Mouse (Mus musculus) ovary, adult 18-20 months (tissue): ENCODE measurements at regions not wholly inside any gene's neighbourhood (a gene's known extent, or its start where the extent isn't known, plus 50 kb on each side); places are given as distances from the start of the nearest gene placed in this dataset.

Source experiments
- DNase-seq: peaks from one replicate; pipeline ENCODE4 v3.0.0; 2022; ENCODE audit warnings: low spot score, mixed read lengths

DNA sequence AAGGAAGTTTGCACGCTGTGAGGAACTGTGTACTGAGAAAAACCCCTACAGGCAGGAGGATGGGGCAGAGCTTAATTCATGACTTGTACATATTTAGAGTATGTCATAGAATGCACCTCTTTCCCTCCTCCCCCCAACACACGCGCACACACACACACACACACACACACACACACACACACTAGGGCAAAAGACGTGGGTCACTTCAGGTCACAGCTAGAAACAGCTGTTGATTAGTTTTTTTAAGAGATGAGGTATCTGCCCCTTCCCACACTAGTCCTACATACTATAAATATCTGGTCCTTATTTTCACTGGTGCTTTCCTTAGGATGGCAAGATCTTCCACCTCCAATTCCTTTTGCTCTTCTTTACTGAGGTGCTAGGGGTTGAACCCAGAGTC lies 1207.7 kb upstream of the A1bg start:
- no peak for DNase-seq

DNA sequence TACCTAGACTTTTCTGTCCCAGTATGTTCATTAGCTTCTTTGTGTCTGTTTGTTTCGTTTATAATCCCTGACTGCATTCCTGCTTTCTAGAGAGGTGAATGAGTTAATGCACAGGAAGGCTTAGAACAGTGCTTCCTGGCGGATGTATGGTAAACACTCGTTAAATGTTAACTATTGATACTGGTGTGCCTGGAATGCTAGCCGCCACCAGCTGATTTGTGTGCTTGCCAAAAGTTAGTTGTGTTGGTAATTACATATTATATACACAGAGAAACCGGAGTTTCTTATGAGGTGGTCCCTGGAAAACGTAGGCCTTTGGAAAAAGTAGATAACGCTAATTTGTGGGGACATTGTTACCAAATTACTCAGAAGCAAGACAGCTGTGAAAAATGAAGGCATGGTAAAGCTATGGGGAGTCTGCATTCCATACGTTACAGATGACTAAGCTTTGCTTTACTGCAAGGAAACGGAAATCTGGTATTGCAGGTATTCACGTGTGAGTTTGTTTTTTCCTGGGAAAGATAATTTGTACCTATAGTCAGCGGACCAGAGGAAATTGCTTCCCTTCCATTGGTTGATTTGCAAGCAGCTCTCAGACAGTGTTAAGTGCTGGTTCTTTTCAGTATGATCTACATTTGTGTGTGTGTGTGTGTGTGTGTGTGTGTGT lies 1205.9 kb upstream of the A1bg start:
- no peak for DNase-seq

- DNase-seq: no peak
Observed at GRCm38 (mm10) chr15:62127602-62128158, 1204.9 kb upstream of the A1bg start.

- no peak for DNase-seq
Observed at GRCm38 (mm10) chr15:62125718-62126117, 1202.9 kb upstream of the A1bg start.

DNA sequence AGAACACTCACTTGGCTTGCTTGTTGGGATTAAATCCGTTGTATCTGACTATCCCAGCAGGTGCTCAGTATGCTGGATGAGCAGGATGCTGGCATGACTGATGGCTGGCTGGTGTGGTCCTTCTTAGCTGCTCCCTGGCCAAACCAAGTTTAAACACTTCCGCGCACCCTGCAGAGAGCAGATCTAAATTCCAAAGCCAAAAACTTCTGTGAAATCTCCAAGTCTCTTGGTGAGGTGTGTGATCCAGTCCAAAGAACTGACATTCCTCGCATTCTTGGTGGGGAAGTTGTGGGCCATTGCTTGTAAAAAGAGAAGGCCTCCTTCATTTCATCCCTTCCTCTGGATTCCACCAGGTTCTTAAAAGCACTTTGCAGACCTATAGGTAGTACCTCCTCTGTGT lies 1200.9 kb upstream of the A1bg start:
- no peak for DNase-seq

GRCm38 (mm10) chr15:62122265-62123023 lies 1199.6 kb upstream of the A1bg start:
- DNase-seq: no peak

GRCm38 (mm10) chr15:62121696-62122095 lies 1198.9 kb upstream of the A1bg start:
- no peak for DNase-seq

GRCm38 (mm10) chr15:62120735-62121134 lies 1197.9 kb upstream of the A1bg start:
- no peak for DNase-seq

GRCm38 (mm10) chr15:62118997-62119396 lies 1196.2 kb upstream of the A1bg start:
- DNase-seq: no peak

DNA sequence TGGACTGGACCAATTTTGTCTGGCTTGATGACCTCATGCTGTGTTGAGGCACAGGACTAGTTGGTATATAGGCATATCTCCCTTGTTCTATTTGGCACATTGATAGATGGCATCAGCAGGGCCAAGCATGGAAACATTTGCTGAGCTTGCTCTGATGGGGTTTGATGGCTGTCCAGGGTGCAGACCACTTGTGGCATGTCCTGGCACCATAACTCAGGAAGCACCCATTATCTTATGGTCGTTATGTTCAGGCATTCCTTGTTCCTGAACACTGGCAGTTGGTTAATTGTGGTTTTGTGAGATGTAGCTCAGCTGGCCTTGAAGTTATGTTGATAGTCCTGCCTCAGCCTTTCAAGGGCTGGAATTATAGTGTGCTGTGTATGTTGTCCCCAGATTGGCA lies 1193.4 kb upstream of the A1bg start:
- no peak for DNase-seq

DNA sequence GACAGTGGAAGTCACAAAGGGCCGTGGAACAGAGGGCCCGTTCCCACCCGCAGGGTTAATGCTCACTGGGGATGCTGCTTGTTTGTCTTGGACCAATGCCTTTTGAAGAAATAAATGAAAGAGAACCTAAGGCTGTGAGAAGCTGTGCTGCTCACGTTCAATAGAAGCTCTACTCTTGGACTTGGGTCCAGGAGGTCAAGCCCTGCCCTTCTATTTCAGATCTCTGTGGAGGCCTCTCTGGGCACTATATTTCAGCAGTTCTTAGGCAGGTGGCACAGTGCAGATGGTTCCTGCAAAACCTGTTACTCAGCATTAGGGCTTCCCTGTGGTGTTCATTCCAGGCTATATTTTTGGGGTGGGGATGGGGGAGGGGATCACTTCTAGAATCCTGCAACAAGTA lies 1192.0 kb upstream of the A1bg start:
- no peak for DNase-seq

DNA sequence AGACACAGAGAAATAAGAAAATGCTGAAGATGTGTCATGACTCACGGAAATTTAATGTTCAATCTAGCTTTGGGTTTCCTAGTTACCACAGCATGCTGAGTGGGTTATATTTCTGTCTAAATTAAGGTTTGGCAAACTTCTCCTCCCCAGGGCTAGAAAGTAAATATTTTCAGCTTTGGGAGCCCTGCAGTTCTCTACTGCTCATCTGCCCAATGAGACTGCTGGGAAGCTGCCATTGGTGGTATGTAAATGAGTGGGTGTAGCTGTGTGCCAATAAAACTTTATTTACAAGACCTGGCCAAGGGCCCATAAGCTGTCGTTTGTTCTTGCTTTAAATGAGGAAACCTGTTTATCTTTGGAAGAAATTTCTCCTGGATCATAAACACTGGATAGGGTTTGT lies 1189.3 kb upstream of the A1bg start:
- no peak for DNase-seq

DNA sequence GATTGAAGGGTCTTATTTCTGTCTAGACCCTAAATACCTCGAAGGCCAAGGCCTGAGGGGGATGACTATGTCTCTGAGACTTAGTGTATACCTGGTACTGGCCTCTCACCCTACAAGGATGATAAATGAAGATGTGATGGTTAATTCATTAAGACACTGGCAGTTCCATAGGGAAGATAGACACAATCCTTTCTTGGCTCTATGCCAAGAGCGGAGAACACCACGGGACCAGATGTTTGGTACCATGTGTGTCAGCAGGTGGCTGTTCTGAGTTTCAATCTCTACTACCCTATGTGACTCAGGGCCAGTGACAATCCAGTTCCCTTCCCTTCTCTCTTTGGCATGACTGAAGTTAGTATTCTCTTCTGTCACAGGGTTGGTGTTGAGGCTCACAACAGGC lies 1185.2 kb upstream of the A1bg start:
- DNase-seq: no peak

DNA sequence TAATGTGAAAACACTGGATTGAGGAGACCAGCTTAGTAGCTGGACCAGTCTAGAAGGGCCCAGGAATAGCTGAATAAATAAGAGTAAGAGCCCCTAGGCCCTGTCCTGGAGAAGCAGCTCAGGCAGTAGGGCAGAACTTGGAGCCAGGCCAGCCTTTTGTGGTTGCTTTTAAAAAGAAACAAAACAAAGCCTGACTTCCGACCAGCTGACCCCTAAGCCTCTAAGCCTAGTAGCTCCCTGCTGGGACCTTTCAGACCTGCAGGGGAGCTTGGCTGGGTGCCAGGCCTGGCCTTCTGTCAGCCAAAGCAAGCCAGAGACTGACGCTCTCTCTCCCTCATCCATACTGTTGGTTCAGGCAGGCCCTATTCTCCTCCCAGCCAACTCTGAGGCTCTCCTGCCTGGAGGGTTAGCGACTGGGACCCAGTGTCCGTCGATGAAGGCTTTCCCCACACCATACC lies 1183.7 kb upstream of the A1bg start:
- DNase-seq: peak; percentile 87

DNA sequence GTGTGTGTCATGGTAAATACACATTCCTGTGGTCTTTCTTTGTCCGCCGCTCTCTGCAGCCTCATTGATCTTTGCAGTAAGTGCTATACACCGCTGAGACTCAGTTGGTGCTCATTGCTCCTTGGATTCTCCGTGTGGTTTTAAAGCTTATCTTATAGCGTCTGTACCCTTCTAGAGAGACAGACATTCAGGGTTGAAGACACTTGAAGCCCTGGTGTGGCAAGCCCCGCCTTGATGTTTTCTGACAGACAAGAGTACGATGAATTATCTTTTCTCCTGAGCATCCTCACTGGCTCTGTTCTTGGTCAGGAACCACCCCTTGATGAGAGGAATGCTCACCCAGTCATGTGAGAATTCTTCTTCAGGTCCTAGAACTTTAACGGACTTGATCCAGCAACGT lies 1182.7 kb upstream of the A1bg start:
- DNase-seq: no peak

GRCm38 (mm10) chr15:62104653-62105052 lies 1181.8 kb upstream of the A1bg start:
- no peak for DNase-seq

DNA sequence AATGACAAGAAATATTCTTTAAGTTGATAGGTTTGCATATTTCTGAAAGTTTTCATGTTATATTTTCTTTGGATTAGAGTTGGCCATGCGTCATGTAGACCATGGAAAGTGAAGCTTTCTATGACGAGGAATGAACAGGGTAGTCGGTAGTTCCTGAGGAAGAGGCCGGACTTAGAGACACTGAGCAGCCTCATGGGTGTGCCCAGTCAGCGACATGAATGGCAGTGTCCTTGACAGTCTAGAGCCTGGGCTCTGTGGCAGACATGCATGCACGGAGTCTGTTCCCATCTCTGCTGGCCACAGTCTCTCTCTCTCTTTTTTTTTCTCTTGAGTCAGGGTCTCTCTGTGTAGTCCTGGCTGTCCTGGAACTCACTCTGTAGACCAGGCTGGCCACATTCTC lies 1176.9 kb upstream of the A1bg start:
- no peak for DNase-seq

DNA sequence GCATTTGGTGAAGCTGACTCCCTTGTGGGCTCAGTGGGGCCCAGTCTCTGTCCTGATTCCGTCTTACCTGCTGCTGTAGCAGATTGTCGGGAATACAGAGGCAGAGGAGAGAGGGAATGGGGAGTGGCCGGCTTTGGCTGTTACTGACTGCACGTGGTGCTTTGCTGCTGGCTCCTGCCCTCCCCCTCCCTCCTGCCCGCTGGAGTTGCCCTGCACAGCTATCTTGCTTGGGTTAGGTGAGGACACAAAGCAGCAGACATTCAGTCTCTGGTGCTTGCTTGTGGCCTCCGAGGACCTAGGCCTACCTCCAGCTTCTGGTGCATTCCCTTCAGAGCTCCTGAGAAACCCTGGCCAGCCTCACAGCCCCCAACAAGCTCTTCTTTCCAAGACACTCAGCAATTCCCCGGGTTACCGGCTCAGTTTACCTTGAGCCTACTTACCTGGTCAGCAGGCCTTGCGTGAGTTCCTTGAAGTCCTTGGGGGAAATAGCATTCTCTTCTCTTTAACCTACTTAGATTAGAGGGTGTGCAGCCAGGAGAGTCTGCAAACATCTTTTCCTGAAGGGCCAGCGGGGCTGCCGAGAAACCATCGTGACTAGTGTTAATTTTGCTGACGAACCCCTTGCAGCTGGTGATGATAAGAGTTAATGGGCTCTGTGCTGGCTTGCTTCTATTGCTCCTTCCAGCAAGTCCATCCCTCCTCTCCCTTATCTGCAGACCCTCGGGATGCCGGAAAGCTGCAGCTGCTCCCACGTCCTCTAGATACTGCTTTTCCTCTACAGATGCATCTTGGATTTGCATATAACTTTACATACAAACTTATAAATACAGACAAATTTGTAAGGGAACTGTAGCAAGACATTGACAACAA lies 1176.2 kb upstream of the A1bg start:
- DNase-seq: peak; percentile 28

GRCm38 (mm10) chr15:62096778-62097177 lies 1174.0 kb upstream of the A1bg start:
- no peak for DNase-seq

DNA sequence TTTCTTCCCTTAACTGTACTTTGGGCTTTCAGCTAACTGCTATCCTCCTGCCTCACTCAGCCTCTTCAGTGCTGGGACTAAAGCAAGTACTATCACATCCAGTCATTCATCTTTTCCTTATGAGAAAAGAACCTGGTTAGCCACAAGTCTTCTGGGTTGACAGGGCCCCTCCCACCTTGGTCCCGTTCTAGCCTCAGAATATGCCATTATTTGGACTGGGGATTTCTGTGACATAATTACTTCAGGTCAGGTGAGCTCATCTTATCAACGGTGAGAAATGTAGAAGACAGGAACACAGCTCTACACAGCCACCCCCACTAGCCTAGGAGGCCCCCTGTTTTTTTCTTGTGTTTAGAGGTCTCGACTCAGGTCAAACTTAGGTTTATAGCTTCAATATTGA lies 1172.4 kb upstream of the A1bg start:
- DNase-seq: no peak

DNA sequence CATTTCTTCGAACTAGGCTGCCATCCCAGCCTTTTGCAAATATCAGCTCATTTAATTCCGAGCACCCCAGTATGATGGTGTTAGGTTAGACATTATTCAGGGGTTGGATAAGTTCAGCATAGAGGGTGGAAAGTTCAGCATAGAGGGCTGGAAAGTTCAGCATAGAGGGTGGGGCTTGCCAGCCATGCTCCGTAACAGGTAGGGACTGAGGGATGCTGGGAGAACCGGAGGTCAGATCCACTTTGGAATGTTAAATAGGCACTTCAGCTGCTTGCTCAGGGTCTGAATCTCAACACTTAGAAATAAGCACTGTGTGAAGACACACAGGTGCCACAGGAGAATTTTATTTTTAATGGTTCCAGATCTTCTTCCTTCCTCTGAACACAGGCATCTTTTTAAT lies 1170.9 kb upstream of the A1bg start:
- no peak for DNase-seq

DNA sequence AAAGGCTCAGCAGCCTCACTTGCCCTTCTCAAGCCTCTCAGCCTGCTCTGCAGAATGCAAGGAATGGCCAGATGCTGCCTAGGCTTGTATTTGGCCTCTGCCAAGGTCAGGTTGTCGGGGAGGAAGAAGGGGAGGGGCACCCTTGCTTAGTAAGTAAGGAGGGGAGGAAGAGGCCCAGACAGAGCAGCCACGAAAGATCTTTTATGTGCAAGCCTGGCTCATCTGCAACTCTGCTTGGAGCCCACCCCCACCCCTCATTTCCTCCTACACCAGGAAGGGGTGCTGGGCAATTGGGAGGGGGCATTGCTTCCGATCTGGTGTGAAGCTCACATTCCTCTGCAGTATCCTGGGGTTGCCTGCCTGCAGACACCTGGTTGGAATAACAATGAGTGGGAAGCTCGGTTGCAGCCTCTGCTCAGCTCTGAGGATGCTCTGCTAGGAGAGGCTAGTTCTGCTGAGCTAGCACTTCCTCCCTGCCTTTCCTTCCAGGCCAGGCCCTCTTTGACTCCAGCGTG lies 1169.9 kb upstream of the A1bg start:
- DNase-seq: peak; percentile 73
